Mouse (Mus musculus) mature B cell (primary cell): ENCODE data around the gene Cyp39a1.

ENCODE experiments used
- in situ Hi-C: fragments of 300-500 bp; cut with MboI; formaldehyde crosslinking; loops from 2 replicates; pipeline ENCODE4 v1.14.3; 2019

Gene Cyp39a1

GRCm38 (mm10) chr17:43667290-43667843 lies at the start of gene Cyp39a1:
Cyp39a1 (plus strand) TSS chr17:43667425.
- in situ Hi-C loops = no loop called here

- in situ Hi-C loops = loop anchor here (10.0 to 25.0 kb wide), 2 partner anchors 104 to 357 kb away; partner anchors contain the start of gene Adgrf1
These were observed 48.1 kb upstream of the Cyp39a1 start for GRCm38 (mm10) chr17:43619156-43619555.

- in situ Hi-C loops = loop anchor here (25.0 kb wide), 1 partner anchor 360 kb away; the partner anchor contains the start of gene Adgrf1
These were observed 45.1 kb upstream of the Cyp39a1 start for GRCm38 (mm10) chr17:43622076-43622475.

GRCm38 (mm10) chr17:43628246-43628645 lies 39.0 kb upstream of the Cyp39a1 start:
- in situ Hi-C loops = no loop called here

GRCm38 (mm10) chr17:43629026-43629495 lies 38.2 kb upstream of the Cyp39a1 start:
- in situ Hi-C loops = no loop called here

GRCm38 (mm10) chr17:43629496-43630426 lies 37.5 kb upstream of the Cyp39a1 start, which contains the start of gene Tdrd6:
Tdrd6 (minus strand) TSS chr17:43630299.
- in situ Hi-C loops = no loop called here

- in situ Hi-C loops = no loop called here
These were observed 36.8 kb upstream of the Cyp39a1 start for GRCm38 (mm10) chr17:43630427-43630760.

- in situ Hi-C loops = no loop called here
These were observed 30.1 kb upstream of the Cyp39a1 start for GRCm38 (mm10) chr17:43637146-43637545.

- in situ Hi-C loops = no loop called here
These were observed 26.4 kb upstream of the Cyp39a1 start for GRCm38 (mm10) chr17:43640825-43641224.

- in situ Hi-C loops = no loop called here
These were observed 24.0 kb upstream of the Cyp39a1 start for GRCm38 (mm10) chr17:43643191-43643590.

GRCm38 (mm10) chr17:43644375-43644774 lies 22.9 kb upstream of the Cyp39a1 start:
- in situ Hi-C loops = no loop called here

- in situ Hi-C loops = no loop called here
These were observed 22.1 kb upstream of the Cyp39a1 start for GRCm38 (mm10) chr17:43645136-43645535.

GRCm38 (mm10) chr17:43646925-43647324 lies 20.3 kb upstream of the Cyp39a1 start:
- in situ Hi-C loops = no loop called here

GRCm38 (mm10) chr17:43649641-43650436 lies 17.4 kb upstream of the Cyp39a1 start:
- in situ Hi-C loops = no loop called here

- in situ Hi-C loops = no loop called here
These were observed 15.7 kb upstream of the Cyp39a1 start for GRCm38 (mm10) chr17:43651314-43652046.

GRCm38 (mm10) chr17:43666576-43667289 lies 492 bp upstream of the Cyp39a1 start, which contains the start of gene Slc25a27:
Slc25a27 (minus strand) TSS chr17:43667214.
- in situ Hi-C loops = no loop called here

GRCm38 (mm10) chr17:43669145-43669695 lies 2.0 kb downstream of the Cyp39a1 start:
- in situ Hi-C loops = no loop called here

GRCm38 (mm10) chr17:43671907-43672306 lies 4.7 kb downstream of the Cyp39a1 start:
- in situ Hi-C loops = no loop called here

- in situ Hi-C loops = no loop called here
These were observed 8.0 kb downstream of the Cyp39a1 start for GRCm38 (mm10) chr17:43675228-43675627.

- in situ Hi-C loops = no loop called here
These were observed 9.0 kb downstream of the Cyp39a1 start for GRCm38 (mm10) chr17:43676241-43676640.
